Mouse (Mus musculus): ENCODE results near the gene Dock2. TPM values are rescaled to one million over a fixed set of nuclear protein-coding genes. Genes with fewer than 3 reads are reported as not detected.
A peak's percentile ranks its signal among the peaks of the same experiment; 100 is the strongest.

Dock2 gene
- total RNA-seq, 4 experiments from 2014 or later: 3.1 to 13.1 (median 8.2) TPM

- no peak for DNase-seq (ENCODE audit: low spot score in 2 of 2)
These were observed 434.1 kb downstream of the Dock2 start for GRCm38 (mm10) chr11:34349453-34350056.

GRCm38 (mm10) chr11:34348287-34348918, 435.3 kb downstream of the Dock2 start:
- peak; percentile 60 to 76 for DNase-seq (ENCODE audit: low spot score in 2 of 2)

GRCm38 (mm10) chr11:34344310-34344709, 439.4 kb downstream of the Dock2 start:
- no peak for DNase-seq (ENCODE audit: low spot score in 2 of 2)

GRCm38 (mm10) chr11:34343742-34344307, 439.9 kb downstream of the Dock2 start:
- no peak for DNase-seq (ENCODE audit: low spot score in 2 of 2)

GRCm38 (mm10) chr11:34339693-34340092, 444.0 kb downstream of the Dock2 start:
- DNase-seq (ENCODE audit: low spot score in 2 of 2): no peak

- no peak for DNase-seq (ENCODE audit: low spot score in 2 of 2)
These were observed 445.8 kb downstream of the Dock2 start for GRCm38 (mm10) chr11:34337907-34338306.

GRCm38 (mm10) chr11:34332344-34333031, 451.2 kb downstream of the Dock2 start:
- DNase-seq (ENCODE audit: low spot score in 2 of 2): no peak

- no peak for DNase-seq (ENCODE audit: low spot score in 2 of 2)
These were observed 460.0 kb downstream of the Dock2 start for GRCm38 (mm10) chr11:34323664-34324063.

GRCm38 (mm10) chr11:34319282-34319681, 464.4 kb downstream of the Dock2 start:
- no peak for DNase-seq (ENCODE audit: low spot score in 2 of 2)

- peak; percentile 19 to 28 for DNase-seq (ENCODE audit: low spot score in 2 of 2)
These were observed 466.7 kb downstream of the Dock2 start for GRCm38 (mm10) chr11:34317001-34317400.

GRCm38 (mm10) chr11:34316176-34316575, 467.5 kb downstream of the Dock2 start:
- DNase-seq (ENCODE audit: low spot score in 2 of 2): no peak

- DNase-seq (ENCODE audit: low spot score in 2 of 2): no peak
These were observed 468.3 kb downstream of the Dock2 start for GRCm38 (mm10) chr11:34315383-34315782.

GRCm38 (mm10) chr11:34314534-34315379, 468.9 kb downstream of the Dock2 start, which contains the start of gene Fam196b:
Gene Fam196b, plus strand, starts transcription at chr11:34314822.
- peak in 1 of 2 experiments; percentile 15 for DNase-seq (ENCODE audit: low spot score in 2 of 2)

- no peak for DNase-seq (ENCODE audit: low spot score in 2 of 2)
These were observed 471.5 kb downstream of the Dock2 start for GRCm38 (mm10) chr11:34312208-34312607.

- no peak for DNase-seq (ENCODE audit: low spot score in 2 of 2)
These were observed 472.0 kb downstream of the Dock2 start for GRCm38 (mm10) chr11:34311717-34312116.

GRCm38 (mm10) chr11:34309360-34309759, 474.3 kb downstream of the Dock2 start:
- no peak for DNase-seq (ENCODE audit: low spot score in 2 of 2)

GRCm38 (mm10) chr11:34308731-34309130, 475.0 kb downstream of the Dock2 start:
- no peak for DNase-seq (ENCODE audit: low spot score in 2 of 2)

- DNase-seq (ENCODE audit: low spot score in 2 of 2): no peak
These were observed 477.5 kb downstream of the Dock2 start for GRCm38 (mm10) chr11:34306231-34306630.

GRCm38 (mm10) chr11:34300064-34300463, 483.6 kb downstream of the Dock2 start:
- no peak for DNase-seq (ENCODE audit: low spot score in 2 of 2)

GRCm38 (mm10) chr11:34299550-34299949, 484.1 kb downstream of the Dock2 start:
- DNase-seq (ENCODE audit: low spot score in 2 of 2): no peak

- DNase-seq (ENCODE audit: low spot score in 2 of 2): no peak
These were observed 485.9 kb downstream of the Dock2 start for GRCm38 (mm10) chr11:34297698-34298378.

Data from layer of hippocampus, adult 8-10 months (tissue).